Mouse (Mus musculus): ENCODE measurements around the gene Carmil3. TPM values are rescaled to one million over a fixed set of nuclear protein-coding genes. Genes with fewer than 3 reads are reported as not detected.

Carmil3 gene
- polyA plus RNA-seq, 2 experiments, result 0.32 to 2.6 TPM

DNA sequence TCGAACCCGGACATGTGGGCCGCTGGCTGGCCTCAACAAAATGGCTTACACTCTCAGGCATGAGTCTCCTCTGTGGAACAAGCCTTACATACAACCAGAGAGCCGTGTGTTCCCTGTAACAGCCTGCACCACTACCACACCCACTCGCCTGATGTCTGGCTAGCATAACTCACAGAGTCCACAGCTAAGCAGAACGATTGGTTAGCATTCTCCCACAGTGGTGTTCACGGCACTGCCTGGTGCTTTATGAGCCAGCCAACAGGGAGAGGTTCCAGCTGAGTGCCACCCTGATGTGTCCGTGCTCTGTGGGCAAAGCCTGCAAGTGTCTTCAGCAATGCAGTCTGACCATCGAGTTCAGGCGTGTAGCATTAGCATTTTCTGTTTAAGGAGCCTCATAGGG is 30.2 kb upstream of the Carmil3 start:
- WGBS (ENCODE audit: insufficient replicate concordance), result 60% methylated on average over 10 of the region's 10 CpGs
- Histone ChIP-seq H3K4me3 (ENCODE audit: insufficient read depth in 1 of 2, low read depth in 2 of 2, low read length in 2 of 2) (no peak overlapping the region), H3K4me1 (replicated peaks; ENCODE audit: control insufficient read depth in 2 of 2, insufficient read depth in 2 of 2, low read length in 1 of 2) (0 out of 4 replicates have a peak, but pooled peaks cover 0 to 2% of the 10 kb centered on the region in 2 experiments), H3K9ac (replicated peaks) (no peak overlapping the region), H3K9me3 (ENCODE audit: control insufficient read depth, low read length) (no peaks in the 10 kb centered on the region), H3K36me3 (replicated peaks; ENCODE audit: control insufficient read depth, insufficient read depth, low read depth) (no peaks in the 10 kb centered on the region), H3K27ac (no peak overlapping the region), H3K4me2 (ENCODE audit: low read depth) (no peak overlapping the region), H3K27me3 (ENCODE audit: control insufficient read depth, insufficient read depth, low read length) (no peaks in the 10 kb centered on the region)
- DNase-seq (ENCODE audit: low read depth in 3 of 3, low spot score in 3 of 3) (no peak), ATAC-seq (ENCODE audit: insufficient read depth) (no peak)
- no peak for TF ChIP-seq CTCF (IDR thresholded peaks at IDR 0.05; ENCODE audit: low read depth)
- no peak for TF ChIP-seq EP300 (IDR thresholded peaks at IDR 0.05; ENCODE audit: low read depth)

DNA sequence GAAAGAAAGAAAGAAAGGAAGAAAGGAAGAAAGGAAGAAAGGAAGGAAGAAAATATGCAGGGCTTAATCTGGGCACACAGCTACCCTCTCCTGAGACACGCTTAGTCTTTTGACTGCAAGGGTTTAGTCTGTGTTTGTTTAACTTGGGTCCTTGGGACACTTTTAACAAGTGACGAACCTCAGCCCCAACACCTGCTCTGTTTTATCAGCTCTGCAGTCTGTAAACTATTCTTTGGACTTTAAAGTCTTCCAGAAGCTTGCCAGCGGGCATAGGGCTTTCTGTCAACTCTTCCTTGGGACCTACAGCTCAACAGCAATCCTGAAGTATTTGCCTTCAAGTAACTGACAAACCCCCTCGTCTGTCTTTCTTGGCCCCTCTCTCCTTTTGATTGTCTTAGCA is 28.7 kb upstream of the Carmil3 start:
- Histone ChIP-seq H3K4me1 (replicated peaks; ENCODE audit: control insufficient read depth in 2 of 2, insufficient read depth in 2 of 2, low read length in 1 of 2) (0 out of 4 replicates have a peak, but pooled peaks cover 0 to 2% of the 10 kb centered on the region in 2 experiments), H3K27ac (no peak overlapping the region), H3K36me3 (replicated peaks; ENCODE audit: control insufficient read depth, insufficient read depth, low read depth) (no peaks in the 10 kb centered on the region), H3K9ac (replicated peaks) (no peak overlapping the region), H3K4me2 (ENCODE audit: low read depth) (no peak overlapping the region), H3K4me3 (ENCODE audit: insufficient read depth in 1 of 2, low read depth in 2 of 2, low read length in 2 of 2) (no peak overlapping the region), H3K9me3 (ENCODE audit: control insufficient read depth, low read length) (no peaks in the 10 kb centered on the region), H3K27me3 (ENCODE audit: control insufficient read depth, insufficient read depth, low read length) (no peaks in the 10 kb centered on the region)
- DNase-seq (ENCODE audit: low read depth in 3 of 3, low spot score in 3 of 3) (no peak), ATAC-seq (ENCODE audit: insufficient read depth) (no peak)
- TF ChIP-seq CTCF (IDR thresholded peaks at IDR 0.05; ENCODE audit: low read depth) (no peak), EP300 (IDR thresholded peaks at IDR 0.05; ENCODE audit: low read depth) (no peak)
- WGBS (ENCODE audit: insufficient replicate concordance), result 41% methylated on average over 4 of the region's 4 CpGs

DNA sequence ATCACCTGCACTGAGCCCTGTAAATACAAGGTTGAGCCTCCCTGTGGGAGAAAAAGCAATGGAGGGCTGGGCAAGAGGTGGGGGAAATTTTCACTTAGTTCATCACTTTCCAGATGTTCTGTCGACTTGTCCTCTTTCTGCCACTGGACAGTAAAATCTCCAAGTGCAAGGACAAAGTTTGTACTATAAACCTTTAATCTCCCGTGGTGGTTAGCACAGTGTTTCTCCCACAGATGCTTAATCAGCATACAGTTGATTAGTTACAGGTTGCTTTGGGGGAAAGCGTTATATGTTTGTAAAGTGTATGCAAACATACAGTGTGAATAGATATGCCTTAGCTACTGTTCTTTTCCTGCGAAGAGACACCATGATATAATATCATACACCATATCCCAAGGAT is 24.0 kb upstream of the Carmil3 start:
- no peak for TF ChIP-seq CTCF (IDR thresholded peaks at IDR 0.05; ENCODE audit: low read depth)
- TF ChIP-seq EP300 (IDR thresholded peaks at IDR 0.05; ENCODE audit: low read depth), result no peak
- no peaks in the 10 kb centered on the region for H3K36me3 ChIP-seq (replicated peaks; ENCODE audit: control insufficient read depth, insufficient read depth, low read depth)
- DNase-seq (ENCODE audit: low read depth in 3 of 3, low spot score in 3 of 3) (no peak), ATAC-seq (ENCODE audit: insufficient read depth) (no peak)
- H3K9me3 ChIP-seq (ENCODE audit: control insufficient read depth, low read length), result no peaks in the 10 kb centered on the region
- H3K4me3 ChIP-seq (ENCODE audit: insufficient read depth in 1 of 2, low read depth in 2 of 2, low read length in 2 of 2), result no peak overlapping the region
- no peak overlapping the region for H3K4me2 ChIP-seq (ENCODE audit: low read depth)
- no peak overlapping the region for H3K9ac ChIP-seq (replicated peaks)
- 47% methylated on average over 4 of the region's 4 CpGs for WGBS (ENCODE audit: insufficient replicate concordance)
- peaks cover 0 to 18% of the 10 kb centered on the region in 2 experiments; a peak in 3 of 4 replicates for H3K4me1 ChIP-seq (replicated peaks; ENCODE audit: control insufficient read depth in 2 of 2, insufficient read depth in 2 of 2, low read length in 1 of 2)
- no peak overlapping the region for H3K27ac ChIP-seq
- H3K27me3 ChIP-seq (ENCODE audit: control insufficient read depth, insufficient read depth, low read length), result no peaks in the 10 kb centered on the region

DNA sequence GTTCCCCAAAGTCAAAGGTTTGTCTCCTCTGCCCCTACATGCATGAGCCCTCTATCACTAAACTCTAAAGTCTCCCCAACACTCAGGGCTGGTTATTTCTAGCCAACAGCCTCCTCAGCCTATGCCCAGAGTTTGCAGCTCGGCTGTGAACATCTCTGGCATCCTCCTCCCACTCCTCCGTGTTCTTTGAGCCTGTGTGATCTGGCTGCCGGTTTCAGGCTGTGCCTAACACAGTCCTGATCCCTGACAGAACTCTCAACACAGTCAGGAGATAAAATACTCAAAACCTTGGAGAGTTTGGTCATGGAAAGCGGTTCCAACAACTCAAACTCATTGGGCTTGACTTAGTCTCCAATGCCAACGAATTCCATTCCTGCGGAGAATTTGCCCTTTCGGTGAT is 23.3 kb upstream of the Carmil3 start:
- WGBS (ENCODE audit: insufficient replicate concordance), result 61% methylated on average over 7 of the region's 7 CpGs
- Histone ChIP-seq H3K4me3 (ENCODE audit: insufficient read depth in 1 of 2, low read depth in 2 of 2, low read length in 2 of 2) (no peak overlapping the region), H3K27ac (no peak overlapping the region), H3K27me3 (ENCODE audit: control insufficient read depth, insufficient read depth, low read length) (no peaks in the 10 kb centered on the region), H3K4me1 (replicated peaks; ENCODE audit: control insufficient read depth in 2 of 2, insufficient read depth in 2 of 2, low read length in 1 of 2) (peaks cover 0 to 18% of the 10 kb centered on the region in 2 experiments; a peak in 3 of 4 replicates), H3K4me2 (ENCODE audit: low read depth) (no peak overlapping the region), H3K9ac (replicated peaks) (no peak overlapping the region), H3K9me3 (ENCODE audit: control insufficient read depth, low read length) (no peaks in the 10 kb centered on the region), H3K36me3 (replicated peaks; ENCODE audit: control insufficient read depth, insufficient read depth, low read depth) (no peaks in the 10 kb centered on the region)
- TF ChIP-seq CTCF (IDR thresholded peaks at IDR 0.05; ENCODE audit: low read depth) (no peak), EP300 (IDR thresholded peaks at IDR 0.05; ENCODE audit: low read depth) (no peak)
- DNase-seq (ENCODE audit: low read depth in 3 of 3, low spot score in 3 of 3) (no peak), ATAC-seq (ENCODE audit: insufficient read depth) (no peak)

DNA sequence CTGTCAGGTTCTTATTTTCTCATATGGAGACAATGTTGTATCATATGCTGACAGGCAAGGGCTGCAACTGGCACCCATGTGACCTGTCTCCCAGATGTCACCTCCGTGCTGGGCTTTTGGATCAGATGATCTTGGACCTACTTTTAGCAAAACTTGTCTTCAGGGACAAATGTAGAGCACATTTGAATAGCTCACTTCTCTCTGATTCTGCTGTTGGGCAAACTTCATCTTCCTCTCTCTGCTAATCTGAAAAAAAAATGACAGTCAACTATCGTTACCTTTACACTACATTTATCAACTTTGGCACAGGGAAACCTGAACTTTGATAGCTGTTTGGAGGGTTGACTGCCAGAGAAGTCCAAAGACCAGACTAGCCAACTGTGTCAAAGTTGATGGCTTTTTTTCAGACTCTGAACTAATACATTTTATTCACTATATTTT is 22.1 kb upstream of the Carmil3 start:
- TF ChIP-seq CTCF (IDR thresholded peaks at IDR 0.05; ENCODE audit: low read depth) (no peak), EP300 (IDR thresholded peaks at IDR 0.05; ENCODE audit: low read depth) (no peak)
- DNase-seq (ENCODE audit: low read depth in 3 of 3, low spot score in 3 of 3) (no peak), ATAC-seq (ENCODE audit: insufficient read depth) (no peak)
- H3K27ac ChIP-seq, result no peak overlapping the region
- H3K9ac ChIP-seq (replicated peaks), result no peak overlapping the region
- H3K9me3 ChIP-seq (ENCODE audit: control insufficient read depth, low read length), result no peaks in the 10 kb centered on the region
- no peak overlapping the region for H3K4me3 ChIP-seq (ENCODE audit: insufficient read depth in 1 of 2, low read depth in 2 of 2, low read length in 2 of 2)
- H3K36me3 ChIP-seq (replicated peaks; ENCODE audit: control insufficient read depth, insufficient read depth, low read depth), result no peaks in the 10 kb centered on the region
- 34% methylated on average over 2 of the region's 2 CpGs for whole genome bisulfite sequencing (ENCODE audit: insufficient replicate concordance)
- H3K4me1 ChIP-seq (replicated peaks; ENCODE audit: control insufficient read depth in 2 of 2, insufficient read depth in 2 of 2, low read length in 1 of 2), result peaks cover 0 to 18% of the 10 kb centered on the region in 2 experiments; a peak in 3 of 4 replicates
- H3K4me2 ChIP-seq (ENCODE audit: low read depth), result no peak overlapping the region
- no peaks in the 10 kb centered on the region for H3K27me3 ChIP-seq (ENCODE audit: control insufficient read depth, insufficient read depth, low read length)
